Mouse (Mus musculus) mouse trophoblast stem cell (cell line): ENCODE measurements around the gene H2-DMb2.

Experiments used
- in situ Hi-C, 2 experiments: fragments of 300-500 bp; cut with MseI, MboI; formaldehyde crosslinking; loops; 2 replicates in 1 of 2; 3 replicates in 1 of 2; pipeline ENCODE4 v1.15.1; 2025

Gene H2-DMb2

DNA sequence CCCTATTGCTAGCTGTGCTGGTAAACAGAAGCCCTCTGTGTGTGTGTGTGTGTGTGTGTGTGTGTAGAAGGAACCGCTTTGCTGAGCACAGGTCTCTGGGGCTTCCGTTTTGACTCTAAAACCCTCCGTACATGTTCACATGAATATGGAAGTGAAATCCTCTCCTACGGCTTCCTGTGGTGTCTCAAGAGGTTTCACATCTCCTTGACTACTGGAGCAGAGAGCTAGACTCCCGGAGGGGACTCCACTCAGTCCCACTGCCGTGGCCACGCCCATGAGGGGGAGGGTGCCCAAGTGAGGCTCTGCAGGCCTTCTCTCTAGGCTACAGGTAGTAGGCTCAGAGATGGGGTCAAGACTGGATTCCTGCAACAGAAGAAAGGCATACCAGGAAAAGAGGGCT, at the start of gene H2-DMb2:
Gene H2-DMb2, plus strand, starts transcription at position 275 of the 400 bp plus-strand sequence.
- in situ Hi-C loops, result no loop called here

DNA sequence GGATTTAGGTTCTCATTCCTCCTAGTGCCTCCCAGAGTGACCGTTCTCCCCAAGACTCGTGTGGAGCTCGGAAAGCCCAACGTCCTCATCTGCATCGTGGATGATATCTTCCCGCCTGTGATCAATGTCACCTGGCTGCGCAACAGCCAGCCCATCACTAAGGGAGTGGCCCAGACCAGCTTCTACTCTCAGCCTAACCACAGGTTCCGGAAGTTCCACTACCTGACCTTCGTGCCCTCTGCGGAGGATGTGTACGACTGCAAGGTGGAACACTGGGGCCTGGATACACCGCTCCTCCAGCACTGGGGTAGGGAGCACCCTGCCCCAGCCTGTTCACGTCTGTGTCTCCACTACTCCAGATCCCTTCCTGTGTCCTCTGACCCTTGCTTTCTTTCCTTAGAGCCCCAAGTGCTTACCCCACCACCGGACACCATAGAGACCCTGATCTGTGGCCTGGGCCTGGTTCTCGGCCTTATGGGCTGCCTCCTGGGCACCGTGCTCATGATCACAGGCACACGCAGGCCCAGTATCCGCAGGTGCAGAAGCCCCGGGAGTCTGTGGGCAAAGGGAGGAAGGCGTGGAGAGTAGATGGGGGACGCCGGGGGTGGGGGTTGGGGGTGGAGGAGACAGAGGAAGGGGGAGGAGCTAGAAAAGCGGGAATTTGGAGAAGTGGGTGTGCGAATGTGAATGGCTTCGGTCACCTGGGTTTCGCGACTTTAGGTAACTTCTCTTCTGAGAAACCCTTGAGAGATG, 48.6 kb upstream of the H2-DMb2 start:
- in situ Hi-C loops, result no loop called here

DNA sequence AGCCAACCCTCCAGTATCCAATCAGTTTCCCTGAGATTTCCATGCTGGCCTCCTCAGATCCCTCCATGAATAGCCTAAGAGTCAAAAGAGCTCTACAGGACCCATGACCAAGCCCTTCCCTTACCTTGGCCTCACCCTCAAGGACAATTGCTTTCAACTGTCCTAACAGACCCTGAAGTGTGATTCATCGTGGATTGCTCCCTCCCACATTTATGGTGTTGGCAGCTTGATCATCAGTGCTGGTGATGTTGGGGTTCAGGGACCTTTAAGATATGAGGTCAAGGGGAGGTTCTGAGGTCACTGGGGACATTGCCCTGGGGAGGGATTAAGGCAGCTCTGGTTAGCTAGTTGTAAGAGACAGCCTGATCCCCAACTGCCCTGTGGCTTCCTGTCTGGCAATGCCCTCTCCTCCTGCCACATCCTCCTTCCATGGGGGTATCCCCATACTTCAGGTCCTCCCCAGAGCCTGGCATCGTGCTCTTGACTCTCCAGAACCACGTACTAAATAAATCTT, 46.6 kb upstream of the H2-DMb2 start:
- in situ Hi-C loops, result no loop called here

DNA sequence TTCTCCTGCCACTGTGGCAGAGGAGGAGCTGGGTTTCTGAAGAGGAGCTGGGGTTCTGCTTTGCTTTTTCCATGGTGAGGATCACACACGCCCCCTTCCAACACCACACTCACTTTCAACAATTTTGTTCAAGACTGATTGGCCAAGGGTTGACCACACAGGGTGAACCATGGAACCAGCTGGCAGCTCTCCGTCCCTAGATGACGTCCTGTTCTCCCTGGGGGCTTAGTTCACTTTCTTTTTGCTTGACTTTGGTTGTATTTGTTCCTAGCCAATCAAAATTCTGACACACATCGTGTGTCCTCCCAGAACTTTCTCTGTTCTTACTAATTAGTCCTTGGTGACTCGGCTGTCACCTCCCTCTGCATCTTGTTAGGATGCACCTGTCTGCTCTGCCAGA, 45.8 kb upstream of the H2-DMb2 start:
- in situ Hi-C loops, result no loop called here

DNA sequence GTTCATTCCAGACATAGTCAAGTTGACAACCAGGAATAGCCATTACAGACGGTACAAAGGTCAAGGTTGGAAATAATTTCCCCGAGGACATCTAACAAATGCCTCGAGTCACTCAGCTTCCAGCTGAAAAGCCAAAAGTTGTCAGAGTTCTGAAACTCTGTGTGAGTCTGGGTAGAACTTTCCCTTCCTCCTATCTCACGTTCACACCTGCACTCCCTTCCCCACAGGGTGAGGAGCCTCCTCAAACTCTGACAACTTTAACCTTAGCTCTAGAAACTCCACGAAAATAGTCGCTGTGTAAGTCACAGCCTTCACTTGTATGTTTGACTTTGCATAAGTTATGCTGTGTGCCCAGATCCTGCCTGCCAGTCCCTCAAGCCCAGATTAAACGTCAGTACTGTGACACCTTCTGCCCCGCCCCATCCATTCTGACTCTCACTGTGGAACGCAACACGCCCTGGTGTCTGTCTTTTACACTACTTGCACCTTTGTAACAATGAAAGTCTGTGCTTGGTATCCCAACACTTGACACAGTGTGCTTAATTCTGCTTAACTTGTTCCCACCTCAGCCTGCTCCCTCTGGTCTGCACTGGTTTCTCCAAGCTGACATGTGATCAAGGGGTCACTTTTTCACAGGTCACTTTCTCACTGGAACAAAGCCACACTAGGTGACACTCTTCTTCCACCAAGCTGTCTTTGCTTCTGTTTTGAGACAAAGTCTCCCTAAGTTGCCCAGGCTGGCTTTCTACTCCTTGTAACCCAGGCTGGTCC, 44.2 kb upstream of the H2-DMb2 start:
- in situ Hi-C loops, result no loop called here

DNA sequence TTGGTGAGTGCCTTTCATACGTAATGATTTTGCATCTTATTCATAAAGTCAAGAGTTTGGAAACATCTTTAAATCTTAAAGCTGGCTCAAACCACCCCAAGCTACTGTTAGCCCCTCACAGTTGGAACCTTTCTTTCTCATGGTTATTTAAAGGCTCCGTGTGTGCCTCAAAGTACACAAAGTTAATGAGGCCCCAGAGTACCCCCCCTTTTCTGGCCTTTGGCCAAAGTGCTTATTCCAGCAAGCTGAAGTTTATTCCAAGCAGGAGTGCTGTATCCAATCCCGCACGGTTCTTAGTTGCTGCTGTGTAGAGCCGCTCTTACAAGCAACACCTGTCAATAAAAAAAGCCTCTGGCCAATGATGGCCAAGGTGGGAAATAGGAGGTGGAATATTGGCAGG, 43.6 kb upstream of the H2-DMb2 start:
- in situ Hi-C loops, result no loop called here

DNA sequence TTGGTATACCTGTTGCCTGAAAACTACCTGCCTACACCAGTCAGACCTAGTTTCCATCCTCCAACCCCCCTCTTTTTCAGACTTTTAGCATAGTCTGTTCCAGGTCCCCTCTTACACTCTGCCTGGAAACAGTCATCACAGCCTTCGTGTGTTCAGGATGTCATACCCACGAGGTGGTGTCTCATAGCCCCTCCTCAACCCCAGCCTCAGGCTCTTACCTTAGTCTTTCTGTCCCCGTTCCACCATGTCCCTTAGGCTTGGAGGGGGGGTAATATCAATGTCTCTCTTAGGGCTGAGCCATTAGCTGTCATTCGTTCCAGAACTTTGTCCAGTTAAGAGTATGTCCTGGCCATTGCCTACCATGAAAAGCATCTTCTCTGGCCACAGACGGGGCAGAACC, 41.9 kb upstream of the H2-DMb2 start:
- in situ Hi-C loops, result no loop called here

DNA sequence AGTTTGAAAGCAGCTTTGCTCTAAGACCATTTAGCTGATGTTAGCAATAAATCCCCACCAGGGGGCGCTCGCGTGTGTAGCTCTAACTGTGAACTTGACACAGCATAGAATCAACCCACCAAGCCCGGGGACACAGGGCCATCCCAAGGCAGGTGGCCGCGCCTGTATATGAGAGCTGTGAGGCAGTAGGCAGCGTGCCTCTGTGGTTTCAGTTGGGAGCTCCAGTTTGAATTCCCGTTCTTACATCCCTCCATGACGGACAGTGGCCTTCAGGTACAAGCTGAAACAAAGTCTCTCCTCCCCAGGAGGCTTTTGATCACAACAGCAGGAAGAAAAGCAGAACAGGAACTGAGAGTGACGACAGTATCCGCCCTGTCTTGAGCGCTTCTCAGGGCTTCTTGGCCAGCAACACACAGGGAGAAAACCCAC, 41.5 kb upstream of the H2-DMb2 start:
- in situ Hi-C loops, result no loop called here

DNA sequence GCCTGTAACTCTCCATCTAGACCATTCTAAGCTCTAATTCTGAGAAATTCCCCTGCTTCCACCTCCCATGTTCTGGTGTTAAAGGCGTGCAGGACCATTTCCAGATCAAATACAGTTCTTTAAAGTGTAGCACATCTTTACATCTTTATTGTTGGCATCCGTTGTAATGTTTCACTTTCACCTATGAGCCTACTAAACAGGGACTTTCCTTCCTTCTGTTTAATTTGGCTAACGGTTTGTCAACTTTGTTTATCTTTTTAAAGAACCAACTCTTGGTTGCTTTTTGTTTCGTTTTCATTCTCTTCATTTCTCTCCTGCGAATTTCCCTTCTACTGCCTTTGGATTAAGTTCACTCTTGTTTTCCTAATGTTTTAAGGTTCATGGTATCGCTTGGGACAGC, 40.3 kb upstream of the H2-DMb2 start:
- in situ Hi-C loops, result no loop called here

DNA sequence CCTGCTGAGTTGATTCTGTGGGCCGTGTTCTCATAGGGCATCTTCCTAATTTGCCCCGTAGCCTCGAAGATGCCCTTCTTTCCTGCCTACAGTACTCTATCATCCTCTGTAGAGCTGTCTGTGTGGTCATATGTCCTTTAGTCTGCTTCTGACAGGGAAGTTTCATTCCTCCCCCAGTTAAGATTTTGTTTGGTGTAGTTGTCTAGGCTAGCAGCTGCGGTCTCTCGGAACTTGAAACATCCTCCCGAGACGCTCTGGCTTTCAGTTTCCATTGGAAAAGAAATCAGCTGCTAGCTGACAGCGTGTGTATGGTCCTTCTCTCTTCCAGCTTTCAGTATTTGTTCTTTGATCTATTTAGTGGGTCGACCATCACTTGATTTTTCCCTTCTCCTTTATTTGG, 38.3 kb upstream of the H2-DMb2 start:
- in situ Hi-C loops, result no loop called here

DNA sequence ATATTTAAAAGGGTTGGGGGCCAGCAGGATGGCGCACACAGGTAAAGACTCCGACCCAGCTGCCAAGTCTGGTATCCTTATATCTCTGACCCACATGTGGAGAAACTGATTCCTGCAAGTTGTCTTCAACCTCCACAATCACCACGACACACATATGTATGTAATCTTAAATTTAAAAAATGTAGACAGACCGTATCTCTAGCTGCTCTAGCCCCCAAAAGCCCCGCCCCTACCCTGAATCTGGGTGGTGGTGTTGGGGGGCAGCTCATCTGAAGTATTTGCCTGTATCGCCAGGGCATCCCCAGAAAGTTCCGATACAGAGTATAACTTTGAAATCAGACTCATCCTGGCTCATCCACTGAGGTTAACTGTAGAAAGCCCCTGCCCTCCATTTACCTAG, 36.6 kb upstream of the H2-DMb2 start:
- in situ Hi-C loops, result no loop called here

DNA sequence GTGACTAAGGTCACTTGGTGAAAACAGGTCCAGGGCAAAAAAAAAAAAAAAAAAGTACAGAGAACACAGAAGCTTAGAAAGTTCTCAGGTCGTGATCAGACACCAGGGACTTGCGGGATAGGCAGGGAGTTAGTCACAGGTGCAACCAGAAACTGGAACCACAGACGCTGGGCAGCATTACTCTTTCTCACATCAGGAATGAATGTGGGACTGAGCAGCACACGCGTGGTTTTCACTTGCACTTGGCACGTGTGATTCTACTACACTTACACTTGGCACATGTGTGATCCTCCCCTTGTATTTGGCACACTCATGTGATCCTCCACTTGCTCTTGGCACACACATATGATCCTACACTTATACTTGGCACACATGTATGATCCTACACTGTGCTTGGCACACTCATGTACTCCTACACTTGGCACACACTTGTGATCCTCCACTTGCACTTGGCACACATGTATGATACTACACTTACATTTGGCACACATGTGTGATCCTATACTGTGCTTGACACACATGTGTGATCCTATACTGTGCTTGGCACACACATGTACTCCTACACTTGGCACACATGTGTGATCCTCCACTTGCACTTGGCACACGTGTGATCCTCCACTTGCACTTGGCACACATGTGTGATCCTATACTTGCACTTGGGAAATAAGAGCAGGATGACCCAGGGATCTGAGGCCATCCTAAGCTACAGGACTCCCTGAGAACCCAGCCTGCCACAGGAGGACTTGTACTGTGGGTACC, 35.8 kb upstream of the H2-DMb2 start:
- in situ Hi-C loops, result no loop called here

DNA sequence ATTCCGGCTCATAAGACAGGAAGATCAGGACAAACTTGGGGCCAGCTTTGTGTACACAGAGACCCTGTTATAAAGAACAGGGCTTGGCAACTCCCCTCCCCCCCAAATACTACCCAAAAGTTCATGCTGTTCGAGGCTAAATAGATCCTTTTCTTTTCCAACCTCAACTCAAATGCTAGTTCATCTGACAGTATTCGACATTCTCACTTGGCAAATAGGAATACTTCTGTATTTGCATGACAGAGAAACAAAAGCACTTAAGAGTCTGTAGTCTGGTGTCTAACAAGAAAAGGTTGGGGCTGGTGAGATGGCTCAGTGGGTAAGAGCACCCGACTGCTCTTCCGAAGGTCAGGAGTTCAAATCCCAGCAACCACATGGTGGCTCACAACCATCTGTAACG, 34.6 kb upstream of the H2-DMb2 start:
- in situ Hi-C loops, result no loop called here

DNA sequence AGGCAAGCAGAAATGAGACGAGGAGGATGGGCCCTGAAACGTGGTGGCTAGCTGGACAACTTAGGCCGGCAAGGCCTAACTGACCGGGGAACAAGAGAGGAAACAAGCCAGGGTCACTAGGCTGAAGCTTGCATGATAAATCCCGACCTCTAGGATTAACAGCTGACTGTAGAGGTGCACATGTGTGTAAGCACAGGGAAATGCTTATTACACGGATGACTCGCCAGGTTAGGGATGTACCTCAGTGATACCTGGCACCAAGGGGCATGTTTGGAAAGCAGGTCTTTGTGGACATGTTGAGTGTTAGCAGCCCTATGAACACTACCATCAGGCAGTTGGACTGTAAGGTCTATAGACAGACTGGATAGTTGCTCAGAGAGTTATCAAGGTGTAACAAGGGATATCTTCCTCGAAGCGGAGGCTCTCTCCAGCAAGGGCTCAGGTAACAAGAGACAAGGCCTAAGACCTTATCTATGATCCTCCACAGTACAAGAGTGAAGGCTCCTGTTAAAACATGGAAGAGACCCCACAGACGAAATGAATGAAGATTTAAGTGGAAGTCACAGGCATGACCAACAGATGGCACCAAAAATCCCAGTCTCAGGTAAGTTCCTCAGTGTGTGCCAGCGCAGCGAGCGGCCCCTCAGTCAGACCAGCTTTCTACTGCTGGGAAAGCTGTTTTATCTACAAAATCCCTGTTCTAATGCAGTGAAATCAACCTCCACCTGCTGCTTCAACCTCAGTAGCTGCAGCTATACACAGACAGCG, 33.9 kb upstream of the H2-DMb2 start:
- in situ Hi-C loops, result no loop called here

DNA sequence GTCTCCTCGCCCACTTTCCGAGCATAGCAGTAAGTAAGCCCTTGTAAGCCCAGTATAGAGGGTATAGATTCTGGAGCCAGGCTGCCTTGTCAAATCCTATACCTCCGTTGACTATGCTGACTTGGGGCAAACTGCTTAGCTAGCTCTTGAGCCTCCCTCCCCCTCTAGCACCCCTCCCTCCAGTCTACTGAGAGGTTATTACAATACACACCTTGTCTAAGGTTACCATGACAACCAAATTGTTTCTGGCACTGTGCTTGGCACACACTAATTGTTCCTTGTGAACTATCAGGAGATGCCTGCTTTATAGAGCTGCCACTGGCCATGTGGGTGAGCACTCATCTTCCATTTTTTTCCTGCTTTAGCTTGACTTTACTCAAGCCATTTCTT, 33.3 kb upstream of the H2-DMb2 start:
- in situ Hi-C loops, result no loop called here

DNA sequence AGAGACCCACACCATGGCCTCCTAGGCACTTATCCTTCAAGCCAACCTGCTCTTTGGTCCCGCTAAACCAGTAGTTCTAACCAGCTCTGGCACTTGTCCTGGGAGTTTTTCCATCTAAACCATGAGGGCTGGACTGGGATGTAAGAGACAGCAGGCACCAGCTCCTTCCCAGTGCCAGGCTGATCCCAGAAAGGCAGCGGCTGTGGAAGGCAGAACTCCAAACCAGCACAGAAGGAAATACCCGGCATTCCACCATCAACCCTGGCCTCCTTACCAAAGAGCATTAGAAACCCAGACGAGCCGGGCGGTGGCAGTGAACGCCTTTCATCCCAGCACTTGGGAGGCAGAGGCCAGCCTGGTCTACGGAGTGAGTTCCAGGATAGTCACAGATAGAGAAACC, 32.8 kb upstream of the H2-DMb2 start:
- in situ Hi-C loops, result no loop called here

DNA sequence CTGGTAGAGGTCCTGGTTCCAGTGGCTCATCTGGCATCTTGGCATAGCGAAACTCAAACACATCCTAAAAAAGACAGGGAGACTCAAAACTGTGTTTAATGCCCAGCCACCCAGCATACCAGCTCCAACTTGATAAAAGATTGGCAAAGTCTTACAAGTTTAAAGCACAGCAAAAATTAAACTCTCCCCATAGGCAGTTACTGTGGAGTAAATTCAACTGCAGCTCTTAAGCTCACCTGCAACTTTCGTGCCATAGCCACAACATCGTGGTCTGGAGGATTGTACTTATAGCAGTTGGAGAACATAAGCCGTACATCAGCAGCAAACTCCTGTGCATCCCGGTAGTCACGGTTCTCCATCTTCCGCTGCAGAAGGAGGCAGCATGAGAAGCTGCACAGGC, 29.0 kb upstream of the H2-DMb2 start:
- in situ Hi-C loops, result no loop called here

DNA sequence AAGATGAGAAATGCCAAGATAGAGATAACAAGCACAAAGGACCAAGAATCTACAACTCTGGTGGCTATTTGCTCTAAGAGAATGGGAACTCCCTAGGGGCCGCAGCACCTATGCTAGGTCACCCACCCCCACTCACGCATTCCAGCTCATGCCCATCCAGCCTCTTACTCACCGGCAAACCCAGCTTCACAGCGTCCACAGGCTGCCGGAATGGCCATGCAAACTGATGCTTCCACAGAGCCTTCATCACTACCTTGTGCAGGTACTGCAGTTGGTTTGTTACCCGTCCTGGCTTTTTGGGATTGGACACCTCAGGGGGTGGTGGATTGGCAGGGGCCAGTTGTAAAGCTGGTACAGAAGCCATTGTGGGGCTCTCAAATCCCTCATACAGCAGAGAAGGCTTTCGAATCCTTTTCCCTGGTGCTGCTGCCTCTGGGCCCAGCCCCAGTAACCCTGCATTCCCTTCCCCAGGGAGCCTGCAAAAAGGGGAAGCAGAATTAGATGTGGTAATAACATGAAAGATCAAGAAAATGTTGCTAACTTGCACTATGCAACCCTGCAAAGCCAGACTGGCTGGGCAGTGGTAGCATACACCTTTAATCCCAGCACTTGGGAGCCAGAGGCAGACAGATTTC, 26.3 kb upstream of the H2-DMb2 start:
- in situ Hi-C loops, result no loop called here

DNA sequence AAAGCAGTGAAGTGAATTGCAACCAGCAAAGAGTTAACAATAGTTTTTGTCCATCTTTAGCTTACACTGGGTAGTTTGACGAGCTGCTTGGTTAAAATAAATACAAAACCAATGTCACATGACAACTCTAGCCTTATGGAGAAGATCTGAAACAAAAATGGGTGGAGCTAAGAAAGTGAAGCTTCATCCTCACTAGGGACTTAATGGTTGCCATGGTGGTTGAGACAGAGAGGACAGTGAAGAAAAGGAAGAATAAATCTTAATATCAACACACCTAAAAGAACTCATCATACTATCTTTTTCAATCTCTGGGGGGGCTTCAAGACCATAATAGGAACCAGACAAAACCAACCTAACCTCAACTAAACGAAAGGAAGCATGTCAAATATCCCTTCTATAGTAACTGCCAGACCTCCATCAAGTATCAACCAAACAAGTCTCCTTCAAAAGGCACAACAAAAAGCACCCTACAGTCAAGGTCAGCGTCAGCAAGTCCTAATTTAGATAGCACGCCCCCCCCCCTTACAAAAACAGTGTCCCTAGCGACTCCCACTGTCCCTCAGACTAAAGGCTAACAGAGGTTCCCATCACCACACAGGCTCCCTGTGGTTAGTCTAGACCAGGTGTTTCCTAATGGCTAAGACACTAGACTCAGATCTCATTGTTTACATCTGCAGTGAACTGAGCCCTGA, 25.5 kb upstream of the H2-DMb2 start:
- in situ Hi-C loops, result no loop called here

DNA sequence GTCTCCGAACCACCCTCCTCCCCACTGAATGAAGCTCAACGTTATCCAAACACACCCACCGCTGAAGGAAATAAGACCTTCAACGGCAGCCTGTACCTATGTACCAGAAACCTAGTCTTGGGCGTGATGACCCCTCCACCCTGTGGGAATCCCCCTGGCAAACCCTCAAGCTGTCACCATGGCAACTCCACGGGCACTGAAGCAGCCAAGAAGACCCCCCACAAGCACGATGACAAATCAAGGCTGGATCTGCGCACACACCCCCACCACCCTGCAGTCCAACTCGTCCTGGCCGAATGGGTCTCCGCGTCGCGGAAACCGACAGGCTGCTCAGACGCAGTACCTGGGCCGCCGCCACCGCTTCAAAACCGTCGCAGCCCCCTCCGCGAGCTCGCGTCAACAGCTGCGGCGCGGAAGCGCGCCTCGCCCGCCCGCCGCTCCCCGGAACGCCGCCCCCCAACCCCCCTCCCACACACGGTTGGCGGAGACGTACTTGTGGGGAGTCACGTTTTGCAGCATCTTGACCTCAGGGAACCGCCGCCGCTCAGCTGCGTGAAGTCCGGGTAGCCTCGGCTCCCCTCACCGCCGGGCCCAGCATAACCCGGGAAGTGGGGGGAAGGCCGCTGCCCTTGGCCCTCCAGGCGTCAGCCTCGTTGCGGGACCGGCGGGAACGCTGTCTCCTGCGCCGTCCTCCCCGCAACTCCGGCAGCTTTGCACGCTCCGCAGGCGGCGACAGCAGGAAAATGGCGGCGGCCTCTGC, 24.8 kb upstream of the H2-DMb2 start:
- in situ Hi-C loops, result no loop called here
